Mouse (Mus musculus): Measurements from ENCODE around the gene Actn4. TPM values are rescaled to one million over a fixed set of nuclear protein-coding genes. Genes with fewer than 3 reads are reported as not detected.

The Actn4 gene
- polyA plus RNA-seq, 1 experiment, result 314 TPM

GRCm38 (mm10) chr7:28903778-28904177, 58.4 kb downstream of the Actn4 start:
- Histone ChIP-seq H3K4me3 (replicated peaks; ENCODE audit: extremely low read depth, low read depth, low read length) (no peak overlapping the region), H3K4me1 (ENCODE audit: control insufficient read depth, insufficient read depth, low read length) (no peaks in the 10 kb centered on the region)
- 81% methylated on average over 10 of the region's 10 CpGs for WGBS
- DNase-seq, result no peak
- TF ChIP-seq CTCF (IDR thresholded peaks at IDR 0.05; ENCODE audit: insufficient read depth, low read length), result no peak
- no peak for TF ChIP-seq POLR2A (IDR thresholded peaks at IDR 0.05; ENCODE audit: borderline replicate concordance, extremely low read depth, low read depth, low read length)

GRCm38 (mm10) chr7:28902809-28903208, 59.3 kb downstream of the Actn4 start:
- WGBS, result 83% methylated on average over 3 of the region's 3 CpGs
- no peak for DNase-seq
- Histone ChIP-seq H3K4me1 (ENCODE audit: control insufficient read depth, insufficient read depth, low read length) (no peaks in the 10 kb centered on the region), H3K4me3 (replicated peaks; ENCODE audit: extremely low read depth, low read depth, low read length) (no peak overlapping the region)
- TF ChIP-seq CTCF (IDR thresholded peaks at IDR 0.05; ENCODE audit: insufficient read depth, low read length), result no peak
- no peak for TF ChIP-seq POLR2A (IDR thresholded peaks at IDR 0.05; ENCODE audit: borderline replicate concordance, extremely low read depth, low read depth, low read length)

- Histone ChIP-seq H3K4me1 (ENCODE audit: control insufficient read depth, insufficient read depth, low read length) (no peaks in the 10 kb centered on the region), H3K4me3 (replicated peaks; ENCODE audit: extremely low read depth, low read depth, low read length) (no peak overlapping the region)
- 81% methylated on average over 6 of the region's 6 CpGs for WGBS
- no peak for DNase-seq
- TF ChIP-seq POLR2A (IDR thresholded peaks at IDR 0.05; ENCODE audit: borderline replicate concordance, extremely low read depth, low read depth, low read length) (no peak), CTCF (IDR thresholded peaks at IDR 0.05; ENCODE audit: insufficient read depth, low read length) (no peak)
Measured at GRCm38 (mm10) chr7:28902180-28902579, 60.0 kb downstream of the Actn4 start.

- no peaks in the 10 kb centered on the region for H3K4me1 ChIP-seq (ENCODE audit: control insufficient read depth, insufficient read depth, low read length)
- TF ChIP-seq CTCF (IDR thresholded peaks at IDR 0.05; ENCODE audit: insufficient read depth, low read length) (no peak), POLR2A (IDR thresholded peaks at IDR 0.05; ENCODE audit: borderline replicate concordance, extremely low read depth, low read depth, low read length) (no peak)
- WGBS, result 83% methylated on average over 13 of the region's 13 CpGs
- no peak for DNase-seq
- H3K4me3 ChIP-seq (replicated peaks; ENCODE audit: extremely low read depth, low read depth, low read length), result no peak overlapping the region
Measured at GRCm38 (mm10) chr7:28901311-28902125, 60.6 kb downstream of the Actn4 start.

- H3K4me3 ChIP-seq (replicated peaks; ENCODE audit: extremely low read depth, low read depth, low read length), result no peak overlapping the region
- TF ChIP-seq CTCF (IDR thresholded peaks at IDR 0.05; ENCODE audit: insufficient read depth, low read length) (no peak), POLR2A (IDR thresholded peaks at IDR 0.05; ENCODE audit: borderline replicate concordance, extremely low read depth, low read depth, low read length) (no peak)
- no peaks in the 10 kb centered on the region for H3K4me1 ChIP-seq (ENCODE audit: control insufficient read depth, insufficient read depth, low read length)
- no peak for DNase-seq
- 72% methylated on average over 4 of the region's 4 CpGs for WGBS
Measured at GRCm38 (mm10) chr7:28899972-28900371, 62.2 kb downstream of the Actn4 start.

- TF ChIP-seq POLR2A (IDR thresholded peaks at IDR 0.05; ENCODE audit: borderline replicate concordance, extremely low read depth, low read depth, low read length), result no peak
- TF ChIP-seq CTCF (IDR thresholded peaks at IDR 0.05; ENCODE audit: insufficient read depth, low read length), result no peak
- no peak for DNase-seq
- 89% methylated on average over 6 of the region's 6 CpGs for WGBS
- no peak overlapping the region for H3K4me3 ChIP-seq (replicated peaks; ENCODE audit: extremely low read depth, low read depth, low read length)
- no peaks in the 10 kb centered on the region for H3K4me1 ChIP-seq (ENCODE audit: control insufficient read depth, insufficient read depth, low read length)
Measured at GRCm38 (mm10) chr7:28897661-28898060, 64.5 kb downstream of the Actn4 start.

- WGBS, result 58% methylated on average over 5 of the region's 5 CpGs
- DNase-seq, result no peak
- no peak overlapping the region for H3K4me3 ChIP-seq (replicated peaks; ENCODE audit: extremely low read depth, low read depth, low read length)
- no peaks in the 10 kb centered on the region for H3K4me1 ChIP-seq (ENCODE audit: control insufficient read depth, insufficient read depth, low read length)
- TF ChIP-seq POLR2A (IDR thresholded peaks at IDR 0.05; ENCODE audit: borderline replicate concordance, extremely low read depth, low read depth, low read length) (no peak), CTCF (IDR thresholded peaks at IDR 0.05; ENCODE audit: insufficient read depth, low read length) (no peak)
Measured at GRCm38 (mm10) chr7:28894942-28895341, 67.2 kb downstream of the Actn4 start.

- WGBS, result 50% methylated on average over 7 of the region's 7 CpGs
- DNase-seq, result no peak
- H3K4me1 ChIP-seq (ENCODE audit: control insufficient read depth, insufficient read depth, low read length), result no peaks in the 10 kb centered on the region
- TF ChIP-seq POLR2A (IDR thresholded peaks at IDR 0.05; ENCODE audit: borderline replicate concordance, extremely low read depth, low read depth, low read length) (no peak), CTCF (IDR thresholded peaks at IDR 0.05; ENCODE audit: insufficient read depth, low read length) (peak; percentile 39; the same call in 1 of the 2 replicates)
- H3K4me3 ChIP-seq (replicated peaks; ENCODE audit: extremely low read depth, low read depth, low read length), result no peak overlapping the region
Measured at GRCm38 (mm10) chr7:28893643-28894265, 68.4 kb downstream of the Actn4 start.

GRCm38 (mm10) chr7:28892601-28893000, 69.5 kb downstream of the Actn4 start:
- no peak overlapping the region for H3K4me3 ChIP-seq (replicated peaks; ENCODE audit: extremely low read depth, low read depth, low read length)
- TF ChIP-seq POLR2A (IDR thresholded peaks at IDR 0.05; ENCODE audit: borderline replicate concordance, extremely low read depth, low read depth, low read length) (no peak), CTCF (IDR thresholded peaks at IDR 0.05; ENCODE audit: insufficient read depth, low read length) (no peak)
- DNase-seq, result no peak
- WGBS, result 90% methylated on average over 17 of the region's 17 CpGs
- 0 out of 2 replicates have a peak, but pooled peaks cover 2% of the 10 kb centered on the region for H3K4me1 ChIP-seq (ENCODE audit: control insufficient read depth, insufficient read depth, low read length)
